Mouse (Mus musculus): ENCODE measurements at regions not wholly inside any gene's neighbourhood (a gene's known extent, or its start where the extent isn't known, plus 50 kb on each side); places are given as distances from the start of the nearest gene placed in this dataset.
"Not testable (repeated sequence)": the region's sequence is repeated elsewhere in the genome, so short reads cannot be mapped to it uniquely, and the experiment has no call there.

GRCm38 (mm10) chr3:21891819-21892480 is 184.5 kb upstream of the Tbl1xr1 start:
- no peak for DNase-seq

GRCm38 (mm10) chr3:21892864-21893404 is 183.5 kb upstream of the Tbl1xr1 start:
- DNase-seq = no peak

- no peak for DNase-seq
Measured at GRCm38 (mm10) chr3:21895551-21895950, 180.9 kb upstream of the Tbl1xr1 start.

- DNase-seq = no peak
Measured at GRCm38 (mm10) chr3:21898241-21898640, 178.2 kb upstream of the Tbl1xr1 start.

GRCm38 (mm10) chr3:21905384-21906073 is 170.9 kb upstream of the Tbl1xr1 start:
- DNase-seq = no peak

- no peak for DNase-seq
Measured at GRCm38 (mm10) chr3:21908828-21909227, 167.6 kb upstream of the Tbl1xr1 start.

- DNase-seq = no peak
Measured at GRCm38 (mm10) chr3:21910080-21910479, 166.4 kb upstream of the Tbl1xr1 start.

GRCm38 (mm10) chr3:21911071-21911470 is 165.4 kb upstream of the Tbl1xr1 start:
- peak; percentile 5 for DNase-seq

- DNase-seq = no peak
Measured at GRCm38 (mm10) chr3:21917228-21917910, 159.1 kb upstream of the Tbl1xr1 start.

- no peak for DNase-seq
Measured at GRCm38 (mm10) chr3:21918431-21918830, 158.0 kb upstream of the Tbl1xr1 start.

- no peak for DNase-seq
Measured at GRCm38 (mm10) chr3:21919931-21920330, 156.5 kb upstream of the Tbl1xr1 start.

GRCm38 (mm10) chr3:21931951-21932350 is 144.5 kb upstream of the Tbl1xr1 start:
- DNase-seq = no peak

- not testable (repeated sequence) for DNase-seq
Measured at GRCm38 (mm10) chr3:21932696-21933095, 143.8 kb upstream of the Tbl1xr1 start.

GRCm38 (mm10) chr3:21934731-21935271 is 141.7 kb upstream of the Tbl1xr1 start:
- peak; percentile 17 for DNase-seq

GRCm38 (mm10) chr3:21935571-21936261 is 140.7 kb upstream of the Tbl1xr1 start:
- peak; percentile 89 for DNase-seq

GRCm38 (mm10) chr3:21936262-21936603 is 140.2 kb upstream of the Tbl1xr1 start:
- no peak for DNase-seq

GRCm38 (mm10) chr3:21936616-21937015 is 139.8 kb upstream of the Tbl1xr1 start:
- DNase-seq = peak; percentile 18

GRCm38 (mm10) chr3:21937281-21938035 is 139.0 kb upstream of the Tbl1xr1 start:
- DNase-seq = no peak

GRCm38 (mm10) chr3:21938071-21938848 is 138.2 kb upstream of the Tbl1xr1 start:
- no peak for DNase-seq

GRCm38 (mm10) chr3:21939738-21940137 is 136.7 kb upstream of the Tbl1xr1 start:
- no peak for DNase-seq

GRCm38 (mm10) chr3:21941596-21941995 is 134.9 kb upstream of the Tbl1xr1 start:
- no peak for DNase-seq
